Mouse (Mus musculus) mesoderm, embryonic 11.5 days (tissue): Measurements from ENCODE around the gene Pdzd2.

Experiments
- DNase-seq: peaks from one replicate; pipeline ENCODE4 v3.0.0-alpha.2; 2012; ENCODE audit warnings: low read depth, low spot score

Pdzd2 gene

GRCm38 (mm10) chr15:12355907-12356306 is 383.8 kb downstream of the Pdzd2 start:
- DNase-seq, result no peak

- no peak for DNase-seq
Observed at GRCm38 (mm10) chr15:12355261-12355660, 384.5 kb downstream of the Pdzd2 start.

GRCm38 (mm10) chr15:12354281-12354810 is 385.4 kb downstream of the Pdzd2 start:
- DNase-seq, result no peak

GRCm38 (mm10) chr15:12351470-12351869 is 388.3 kb downstream of the Pdzd2 start:
- DNase-seq, result no peak

GRCm38 (mm10) chr15:12349840-12350239 is 389.9 kb downstream of the Pdzd2 start:
- DNase-seq, result no peak

- DNase-seq, result no peak
Observed at GRCm38 (mm10) chr15:12348950-12349349, 390.8 kb downstream of the Pdzd2 start.

- DNase-seq, result no peak
Observed at GRCm38 (mm10) chr15:12346916-12347315, 392.8 kb downstream of the Pdzd2 start.

- no peak for DNase-seq
Observed at GRCm38 (mm10) chr15:12341401-12341758, 398.3 kb downstream of the Pdzd2 start.

GRCm38 (mm10) chr15:12340536-12341400 is 399.0 kb downstream of the Pdzd2 start:
- no peak for DNase-seq

- no peak for DNase-seq
Observed at GRCm38 (mm10) chr15:12337779-12338137, 402.0 kb downstream of the Pdzd2 start.

GRCm38 (mm10) chr15:12337030-12337778 is 402.5 kb downstream of the Pdzd2 start:
- DNase-seq, result no peak

GRCm38 (mm10) chr15:12334381-12334780 is 405.3 kb downstream of the Pdzd2 start:
- no peak for DNase-seq

- no peak for DNase-seq
Observed at GRCm38 (mm10) chr15:12331300-12331699, 408.4 kb downstream of the Pdzd2 start.

- DNase-seq, result no peak
Observed at GRCm38 (mm10) chr15:12330892-12331291, 408.8 kb downstream of the Pdzd2 start.

GRCm38 (mm10) chr15:12330389-12330788 is 409.3 kb downstream of the Pdzd2 start:
- DNase-seq, result no peak

GRCm38 (mm10) chr15:12324326-12324725 is 415.4 kb downstream of the Pdzd2 start:
- DNase-seq, result no peak

GRCm38 (mm10) chr15:12322676-12323402 is 416.9 kb downstream of the Pdzd2 start:
- no peak for DNase-seq

- DNase-seq, result peak; percentile 25
Observed at GRCm38 (mm10) chr15:12321788-12322621, 417.7 kb downstream of the Pdzd2 start, which contains the start of gene 1810049J17Rik. Gene 1810049J17Rik (minus strand): TSS chr15:12321899.

- DNase-seq, result peak; percentile 91
Observed at GRCm38 (mm10) chr15:12321091-12321787, 418.5 kb downstream of the Pdzd2 start, which contains the start of gene Golph3. Gene Golph3 (plus strand): TSS chr15:12321450.

- DNase-seq, result no peak
Observed at GRCm38 (mm10) chr15:12320441-12321090, 419.2 kb downstream of the Pdzd2 start.
